Mouse (Mus musculus) Muller cell, postnatal 12 days (primary cell): ENCODE data around the gene Klhl13.

ENCODE experiments used
- DNase-seq: peaks from one replicate; pipeline ENCODE4 v3.0.0-alpha.2; 2015; ENCODE audit errors: inconsistent ontology term

Klhl13 gene

DNA sequence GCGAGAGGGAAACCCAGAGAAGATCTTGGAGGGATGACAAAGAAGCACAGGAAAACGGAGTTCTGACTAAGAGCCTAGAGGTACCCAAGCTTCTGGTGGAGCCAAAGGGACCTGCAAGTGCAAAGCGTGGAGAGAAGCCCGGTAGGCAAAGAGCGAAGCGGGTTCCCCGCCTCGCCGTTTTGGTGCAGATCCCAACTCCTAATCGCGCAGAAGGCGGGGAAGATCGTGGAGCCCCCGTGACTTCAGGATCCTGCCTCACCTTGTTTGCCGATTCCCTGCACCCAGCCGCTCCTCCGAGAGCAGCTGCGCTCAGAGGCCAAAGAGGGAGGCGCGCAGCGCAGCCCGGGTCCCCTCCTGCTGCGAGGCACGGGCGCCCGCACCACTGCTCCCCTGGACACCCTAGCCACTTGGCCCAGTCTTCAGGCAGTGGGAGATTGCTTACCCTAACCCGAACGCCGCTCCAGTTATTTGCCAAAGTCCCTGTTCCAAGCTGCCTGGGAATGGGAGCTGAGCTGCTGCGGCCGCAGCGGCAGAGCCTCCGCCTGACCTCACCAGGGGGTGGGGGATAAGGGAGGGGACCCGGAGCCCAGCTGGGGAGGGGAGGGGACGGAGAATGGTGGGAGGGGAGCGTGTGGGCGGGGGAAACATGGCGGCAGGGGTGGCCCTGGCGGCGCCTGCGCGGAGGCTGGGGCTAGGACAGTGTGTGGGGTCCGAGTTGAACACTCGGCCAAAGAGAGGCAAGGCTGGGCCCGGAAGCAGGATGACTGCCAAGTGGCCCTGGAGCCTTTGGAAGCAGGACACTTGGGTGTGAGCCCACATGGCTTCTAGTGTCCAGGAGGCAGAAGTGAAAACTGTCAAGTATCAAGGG is at the start of gene Klhl13:
TSS of gene Klhl13 (minus strand) at position 569 of the 868 bp plus-strand sequence.
- peak; percentile 74 for DNase-seq

DNA sequence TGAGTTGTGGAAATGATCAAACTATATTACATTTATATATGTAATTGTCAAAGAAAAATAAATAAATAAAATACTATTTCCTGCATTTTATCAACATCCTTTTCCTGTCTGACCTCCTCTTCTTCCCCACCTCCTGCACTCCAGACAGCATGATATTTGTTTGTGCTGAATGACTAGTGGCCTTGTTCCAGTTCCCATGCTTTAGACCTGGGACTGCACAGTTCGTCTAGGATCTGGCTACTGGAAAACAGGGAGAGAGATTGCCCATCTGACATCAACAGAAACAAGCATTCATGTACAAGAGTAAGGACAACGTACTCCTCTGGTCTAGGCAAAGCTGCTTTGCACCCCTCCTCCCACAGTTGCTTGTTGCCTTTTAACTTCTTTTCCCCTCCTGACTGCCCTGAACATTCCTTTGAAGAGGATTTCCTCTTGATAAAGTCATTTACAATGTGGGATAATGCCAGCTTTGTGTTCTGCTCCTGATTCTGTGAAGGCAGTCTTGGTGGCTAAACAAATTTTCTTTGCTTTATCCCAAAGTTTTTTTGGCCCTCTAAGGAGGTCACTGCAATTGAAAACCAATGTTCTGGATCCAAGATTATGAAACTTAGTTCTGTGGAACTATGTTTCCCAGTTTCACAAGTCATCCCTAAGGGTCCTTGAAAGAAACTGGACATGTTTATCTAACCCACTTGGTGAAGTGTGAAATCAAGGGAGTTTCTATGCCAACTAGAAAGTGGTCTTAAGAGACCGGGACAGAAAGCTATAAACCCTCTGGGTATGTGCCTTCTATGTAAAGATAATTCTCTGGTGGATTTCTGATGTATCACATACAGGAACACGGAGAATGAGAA is 44.6 kb upstream of the Klhl13 start:
- DNase-seq = no peak

DNA sequence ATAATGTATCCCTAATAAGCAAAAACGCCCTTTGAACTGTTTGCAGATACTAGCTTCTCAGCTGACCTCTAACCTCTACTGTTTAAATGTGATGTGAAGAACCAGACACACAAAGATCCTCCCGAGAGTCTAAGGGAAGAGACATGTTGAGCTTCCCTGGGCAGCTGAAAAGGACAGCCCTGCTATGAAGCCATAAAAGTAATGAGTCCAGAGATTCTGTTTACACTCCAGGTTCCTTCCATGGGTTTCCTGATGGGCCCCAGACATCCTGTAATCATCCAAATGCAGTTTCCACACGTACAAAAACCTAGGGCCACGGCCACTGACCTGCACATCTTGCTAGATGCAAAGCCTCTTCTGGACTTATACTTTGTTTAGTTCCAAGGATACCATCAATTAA is 23.8 kb upstream of the Klhl13 start:
- no peak for DNase-seq

DNA sequence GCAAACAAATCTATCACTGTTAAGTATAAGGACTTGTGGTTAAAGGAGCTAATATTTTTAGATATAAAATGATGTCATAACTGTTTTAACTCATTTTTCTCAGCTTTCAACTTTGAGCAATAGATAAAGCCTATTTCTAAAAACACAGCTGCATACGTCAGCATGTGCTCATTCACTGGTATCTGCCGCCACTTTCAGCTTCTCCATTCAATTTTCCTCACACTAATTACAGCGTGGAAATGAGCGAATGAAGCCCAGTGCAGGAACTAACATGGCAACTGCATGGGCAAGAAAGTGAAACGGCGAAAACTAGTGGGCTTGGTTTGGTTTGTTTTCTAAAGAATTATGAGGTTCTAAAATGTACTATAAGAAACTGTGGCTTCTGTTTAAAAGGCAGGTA is 1.4 kb downstream of the Klhl13 start:
- DNase-seq = peak; percentile 13

DNA sequence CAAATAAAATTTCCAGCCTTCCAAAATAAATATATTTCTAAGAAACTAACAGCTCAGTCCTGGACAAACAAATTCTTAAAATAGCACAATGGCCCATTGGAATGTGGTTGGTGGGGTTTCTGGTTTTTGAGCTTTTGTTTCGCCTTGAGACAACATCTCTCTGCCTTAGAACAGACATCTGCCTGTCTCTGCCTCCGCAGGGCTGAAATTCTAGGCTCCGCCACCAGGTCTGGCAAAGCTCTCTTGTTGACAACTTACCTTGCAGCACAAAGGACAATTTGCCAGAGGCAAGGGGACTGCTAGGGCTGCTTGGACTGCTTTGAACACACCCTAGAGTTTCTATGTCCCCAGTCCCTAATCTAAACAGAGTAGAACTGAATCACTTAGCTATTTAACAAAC is 4.4 kb downstream of the Klhl13 start:
- DNase-seq = no peak

DNA sequence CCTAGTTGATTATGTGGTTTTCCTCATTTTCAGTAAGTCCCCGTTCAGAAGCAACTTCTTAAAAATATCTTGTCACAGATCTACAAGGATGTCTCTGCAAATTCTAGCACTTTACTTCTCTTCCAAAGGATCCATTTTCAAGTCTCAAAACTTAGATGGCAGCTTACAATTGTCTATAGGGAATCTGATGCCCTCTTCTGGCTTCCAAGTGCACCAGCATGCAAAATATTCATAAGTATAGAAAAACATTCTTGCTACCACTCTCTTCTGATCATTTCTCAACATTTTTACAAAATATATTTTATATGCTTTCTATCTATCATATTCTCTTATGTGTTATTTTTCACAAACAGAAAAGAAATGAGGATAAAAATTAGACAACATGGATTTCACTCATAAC is 14.8 kb downstream of the Klhl13 start:
- DNase-seq = no peak

DNA sequence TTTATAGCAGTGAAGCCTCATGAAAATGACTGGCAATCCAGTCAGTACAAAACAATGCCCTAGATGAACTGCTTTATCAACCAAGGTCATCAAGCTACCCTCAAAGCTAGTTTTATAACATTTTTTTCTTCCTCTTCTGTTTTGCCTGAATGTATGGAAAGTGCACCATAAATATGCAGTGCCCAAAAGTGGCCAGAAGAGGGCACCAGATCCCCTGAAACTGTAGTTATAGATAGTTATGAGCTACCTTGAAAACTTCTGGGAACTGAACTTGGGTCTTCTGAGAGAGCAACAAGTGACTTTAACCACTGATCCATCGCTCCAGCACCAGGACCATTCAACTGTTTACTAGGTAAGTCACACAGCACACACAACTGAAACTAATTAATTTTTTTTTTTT is 36.8 kb downstream of the Klhl13 start:
- no peak for DNase-seq

DNA sequence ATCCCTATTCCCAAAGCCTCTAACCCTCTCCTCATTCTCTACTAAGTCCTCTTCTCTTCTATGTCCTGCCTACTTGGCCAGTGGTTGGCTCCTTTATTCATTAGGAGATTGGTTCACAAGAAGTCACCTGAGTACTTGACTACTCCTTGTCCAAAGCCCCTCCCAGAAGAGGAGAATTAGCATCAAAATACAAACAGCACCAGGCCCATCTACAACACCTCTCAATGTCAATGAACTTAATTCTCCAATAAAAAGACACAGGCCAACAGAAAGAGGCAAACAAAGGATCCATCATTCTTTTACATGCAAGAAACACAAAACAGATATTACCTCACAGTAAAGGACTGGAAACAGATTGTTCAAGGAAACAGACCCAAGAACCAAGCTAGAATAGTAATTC is 46.0 kb downstream of the Klhl13 start:
- no peak for DNase-seq

DNA sequence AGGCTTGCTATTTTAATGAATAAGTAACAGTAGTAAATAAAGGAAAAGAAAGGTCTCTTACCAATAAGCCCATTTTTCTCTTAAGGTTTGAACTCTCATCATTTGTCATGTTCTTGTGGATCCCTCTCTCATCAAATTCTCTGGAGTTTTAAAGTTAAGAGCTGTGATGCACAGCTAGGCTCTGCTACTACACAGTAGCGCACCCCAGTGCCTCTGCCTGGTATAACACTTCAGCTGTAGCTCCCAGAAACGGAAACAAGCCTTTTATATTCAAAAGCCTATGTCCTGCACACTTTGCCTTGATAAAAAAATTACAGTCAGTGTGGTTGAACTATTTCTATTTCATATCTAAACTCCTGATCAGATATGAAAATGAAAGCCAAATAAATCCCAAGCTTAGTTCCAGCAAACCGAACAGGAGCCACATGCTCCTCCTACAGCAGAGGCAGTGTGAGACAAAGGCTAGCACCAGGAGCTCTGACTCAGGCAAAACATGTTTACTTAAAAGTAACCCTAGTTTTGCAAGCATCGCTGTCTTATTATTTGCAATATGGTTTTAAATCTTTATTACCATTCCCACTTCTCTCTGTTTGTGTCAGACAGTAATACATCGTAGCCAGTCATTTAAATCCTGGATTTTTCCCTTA is 68.8 kb downstream of the Klhl13 start:
- DNase-seq = peak; percentile 36

DNA sequence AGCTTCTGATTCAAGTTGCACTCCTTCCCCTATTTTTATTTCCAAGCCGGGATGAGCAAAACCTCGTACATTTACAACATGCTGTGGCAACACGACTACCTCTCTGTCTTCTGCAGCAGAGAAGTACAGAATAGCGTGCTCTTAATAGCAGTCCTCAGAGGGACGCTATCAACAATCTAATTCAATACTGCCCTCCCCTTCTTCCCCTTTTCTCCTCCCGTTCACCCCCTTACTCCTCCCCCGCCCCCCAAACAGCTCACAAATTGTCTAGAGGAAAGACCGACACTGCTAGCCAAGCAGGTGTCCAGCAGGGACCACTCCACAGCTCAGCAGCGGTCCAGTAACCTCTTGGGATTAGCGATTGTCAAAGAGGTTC is 79.5 kb downstream of the Klhl13 start:
- DNase-seq = no peak

DNA sequence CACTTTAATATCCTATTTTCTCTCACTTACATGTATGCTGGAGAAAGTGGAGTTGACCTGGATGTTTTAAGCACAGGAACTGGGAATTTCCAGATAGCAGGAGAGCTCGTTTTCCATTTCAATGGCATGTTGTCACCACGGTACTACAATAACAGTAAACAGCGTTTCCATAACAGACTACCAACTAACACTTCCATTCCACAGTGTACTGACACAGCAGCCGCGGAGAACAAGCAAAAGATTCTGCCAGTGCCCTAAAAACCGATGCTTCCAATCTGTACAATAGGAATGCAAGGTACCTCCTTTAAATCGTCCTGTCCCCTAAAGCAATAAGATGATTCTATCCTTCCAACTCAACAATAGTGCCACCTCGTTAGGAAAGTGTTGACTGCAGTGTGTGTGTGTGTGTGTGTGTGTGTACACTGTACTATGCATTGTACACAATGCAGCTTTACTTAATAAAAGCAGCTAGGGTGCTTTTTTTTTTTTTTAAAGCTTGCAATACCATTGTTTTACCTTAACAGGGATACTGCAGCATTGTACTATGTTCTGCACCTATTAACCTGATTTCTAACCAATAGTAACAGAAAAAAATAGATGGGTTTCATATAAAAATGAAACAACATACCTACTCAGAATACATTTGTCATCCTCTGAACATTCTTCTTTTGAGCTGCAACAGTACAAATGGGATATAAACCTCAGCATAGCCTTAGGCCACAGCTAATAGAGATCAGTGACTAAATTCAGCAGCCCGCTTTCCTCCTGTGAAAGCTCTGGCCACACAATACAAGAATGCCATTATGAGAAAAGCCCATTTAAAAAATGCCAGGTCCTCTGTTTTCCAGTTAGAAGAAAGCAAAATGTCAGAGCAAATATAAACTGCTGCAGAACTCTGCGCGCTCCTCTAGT is 80.1 kb downstream of the Klhl13 start:
- peak; percentile 25 for DNase-seq

DNA sequence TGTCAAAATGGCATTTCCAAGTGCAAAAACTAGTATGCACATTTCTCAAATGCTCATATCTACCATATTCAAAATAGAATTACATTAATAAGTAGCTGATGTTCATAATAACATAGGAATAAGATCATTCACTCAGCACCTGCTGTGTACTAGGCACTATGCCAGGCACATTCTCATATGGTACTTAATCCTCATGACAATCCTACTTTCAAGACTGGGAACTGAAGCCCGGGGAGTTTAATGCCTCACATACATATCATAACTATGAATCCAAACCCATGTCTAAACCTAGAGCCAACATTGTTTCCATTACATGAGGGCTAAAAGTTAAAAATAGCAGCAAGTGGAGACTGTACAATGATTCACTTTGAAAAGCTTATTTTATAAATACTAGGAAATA is 97.3 kb downstream of the Klhl13 start:
- peak; percentile 21 for DNase-seq

DNA sequence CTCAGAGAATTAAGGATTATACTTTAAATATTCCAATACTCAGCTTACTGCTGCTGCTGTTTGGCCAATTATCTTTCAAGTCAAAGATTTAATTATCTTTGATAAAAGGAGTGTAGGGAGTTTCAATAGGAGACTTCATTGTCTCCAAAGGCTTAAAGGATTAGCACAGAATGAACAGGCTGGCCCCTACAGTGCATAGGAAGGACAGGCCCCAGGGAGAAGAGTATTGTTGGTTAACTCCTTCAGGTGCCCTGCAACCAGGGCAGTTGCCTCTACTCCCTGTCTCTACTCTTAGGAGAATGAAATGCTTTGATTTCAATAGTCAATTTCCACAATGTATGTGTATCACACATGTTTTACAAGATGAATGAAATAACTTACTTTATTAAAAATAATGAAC is 116.1 kb downstream of the Klhl13 start:
- no peak for DNase-seq
